ENCODE assay signal across 27 mouse cellular contexts in the genomic region with DNA sequence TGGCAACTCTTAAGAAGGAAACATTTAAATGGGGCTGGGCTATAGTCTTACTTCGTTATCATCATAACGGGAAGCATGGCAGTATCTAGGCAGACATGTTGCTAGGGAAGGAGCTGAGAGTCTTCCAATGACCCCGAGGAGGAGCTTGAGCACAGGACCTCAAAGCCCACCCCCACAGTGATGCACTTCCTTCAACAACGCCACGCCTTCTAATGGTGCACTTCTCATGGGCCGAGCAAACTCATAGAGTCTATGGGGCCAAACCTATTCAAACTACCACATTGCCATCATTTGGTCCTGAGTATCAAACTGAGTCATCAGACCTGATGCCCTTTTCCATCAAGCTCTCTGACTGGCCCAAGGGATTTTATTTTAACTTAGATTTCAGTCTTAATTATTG.
"Had no signal": no experiment of that assay in that cellular context is flagged by ENCODE, and none has a peak within 500 bp of the region (broad histone marks: within the 10 kb centered on the region; RNA-seq: fewer than 3 reads in every experiment).

No protein-coding gene starts in this region.

- H3K4me1 ChIP-seq: embryonic facial prominence, embryonic 12.5 days; embryonic facial prominence, embryonic 13.5 days; embryonic facial prominence, embryonic 15.5 days; forebrain, embryonic 15.5 days had no signal

- H3K27me3 ChIP-seq: embryonic facial prominence, embryonic 12.5 days; embryonic facial prominence, embryonic 13.5 days; embryonic facial prominence, embryonic 15.5 days; forebrain, embryonic 12.5 days; forebrain, embryonic 13.5 days; forebrain, embryonic 15.5 days had no signal

- H3K4me3 ChIP-seq: embryonic facial prominence, embryonic 10.5 days; embryonic facial prominence, embryonic 12.5 days; embryonic facial prominence, embryonic 13.5 days; embryonic facial prominence, embryonic 15.5 days; erythroblast, embryonic 14.5 days; forebrain, embryonic 10.5 days; forebrain, embryonic 12.5 days; forebrain, embryonic 13.5 days; forebrain, embryonic 15.5 days; gastrocnemius, adult 2 months; heart, adult 2 months had no signal

- DNase-seq: cerebellum, adult 8-10 months; cerebellum, adult 9-10 months; cerebellum, adult 9-11 months; cerebellum, postnatal 10 days; cerebellum, postnatal 14 days; cerebellum, postnatal 25 days; cerebellum, postnatal 36 days; embryo, embryonic 11 days; forebrain, postnatal 0 days; gastrocnemius, adult 2 months; gastrocnemius, postnatal 10 days; gastrocnemius, postnatal 14 days; gastrocnemius, postnatal 25 days; gastrocnemius, postnatal 36 days; heart, adult 18-20 months; heart, adult 2 months had no signal

- H3K9ac ChIP-seq: embryonic facial prominence, embryonic 12.5 days; embryonic facial prominence, embryonic 13.5 days; embryonic facial prominence, embryonic 15.5 days; forebrain, embryonic 12.5 days; forebrain, embryonic 13.5 days; forebrain, embryonic 15.5 days; forebrain, postnatal 0 days had no signal

- H3K27ac ChIP-seq: embryonic facial prominence, embryonic 10.5 days; embryonic facial prominence, embryonic 12.5 days; embryonic facial prominence, embryonic 13.5 days; embryonic facial prominence, embryonic 15.5 days; forebrain, embryonic 10.5 days; forebrain, embryonic 12.5 days; forebrain, embryonic 13.5 days; forebrain, embryonic 15.5 days; gastrocnemius, adult 2 months; heart, adult 2 months had no signal

- H3K9me3 ChIP-seq: embryonic facial prominence, embryonic 10.5 days; embryonic facial prominence, embryonic 12.5 days; embryonic facial prominence, embryonic 13.5 days; embryonic facial prominence, embryonic 15.5 days; forebrain, embryonic 10.5 days; forebrain, embryonic 12.5 days; forebrain, embryonic 13.5 days; forebrain, embryonic 15.5 days had no signal

- ATAC-seq: forebrain, embryonic 13.5 days; forebrain, embryonic 14.5 days; forebrain, embryonic 15.5 days; forebrain, embryonic 16.5 days; forebrain, postnatal 0 days had no signal

- H3K4me2 ChIP-seq: embryonic facial prominence, embryonic 12.5 days; embryonic facial prominence, embryonic 13.5 days; embryonic facial prominence, embryonic 15.5 days; forebrain, embryonic 12.5 days; forebrain, embryonic 13.5 days; forebrain, embryonic 15.5 days had no signal
